18 mouse cellular contexts compared by ENCODE assay signal in genomic region chr8:11600301-11600951, GRCm38 (mm10). TPM values are rescaled to one million over a fixed set of nuclear protein-coding genes. Genes with fewer than 3 reads are reported as not detected.
DNase-seq lines count a peak whose midpoint lies in the region; ATAC-seq lines count a peak whose summit lies in the region.
"Had no signal": no experiment of that assay in that cellular context is flagged by ENCODE, and none has a peak within 500 bp of the region (broad histone marks: within the 10 kb centered on the region; RNA-seq: fewer than 3 reads in every experiment).

No protein-coding gene starts in this region.

- H3K27ac ChIP-seq in limb, embryonic 10.5 days: no peak overlapping the region
- no peak overlapping the region for H3K27ac ChIP-seq in kidney, embryonic 16.5 days (ENCODE audit: low read length)
- H3K27ac ChIP-seq: forebrain, embryonic 15.5 days; heart, embryonic 15.5 days; hindbrain, embryonic 13.5 days; hindbrain, postnatal 0 days had no signal

- no peak overlapping the region for H3K4me3 ChIP-seq in limb, embryonic 10.5 days
- no peak overlapping the region for H3K4me3 ChIP-seq in kidney, embryonic 16.5 days (ENCODE audit: low read length)
- H3K4me3 ChIP-seq: forebrain, embryonic 15.5 days; heart, embryonic 15.5 days; hindbrain, embryonic 13.5 days had no signal

- H3K4me1 ChIP-seq in limb, embryonic 10.5 days: 0 out of 2 replicates have a peak, but pooled peaks cover 4% of the 10 kb centered on the region
- H3K4me1 ChIP-seq in kidney, embryonic 16.5 days (ENCODE audit: insufficient read depth, low read length): peaks cover 7% of the 10 kb centered on the region; the same call in 1 of the 2 replicates
- H3K4me1 ChIP-seq: heart, embryonic 15.5 days; hindbrain, embryonic 13.5 days had no signal

- no peaks in the 10 kb centered on the region for H3K9me3 ChIP-seq in limb, embryonic 10.5 days (replicated peaks)
- H3K9me3 ChIP-seq in kidney, embryonic 16.5 days (ENCODE audit: low read length): 0 out of 2 replicates have a peak, but pooled peaks cover 4% of the 10 kb centered on the region
- H3K9me3 ChIP-seq: forebrain, embryonic 15.5 days; heart, embryonic 15.5 days; hindbrain, embryonic 13.5 days had no signal

- no peak overlapping the region for H3K9ac ChIP-seq in kidney, embryonic 16.5 days (replicated peaks; ENCODE audit: low read length)
- H3K9ac ChIP-seq: forebrain, embryonic 15.5 days; heart, embryonic 15.5 days; hindbrain, embryonic 13.5 days had no signal

- peak; percentile 25 for DNase-seq in adrenal gland, postnatal 10 days
- no peak for DNase-seq in adrenal gland, adult 18-20 months (ENCODE audit: low spot score in 2 of 2)
- DNase-seq in 416B (ENCODE audit: low read depth): peak; percentile 65
- no peak for DNase-seq in limb, embryonic 10.5 days (ENCODE audit: low spot score)
- DNase-seq: cerebellum, adult 11 months; cerebellum, adult 9-11 months; cerebellum, postnatal 36 days; gastrocnemius, postnatal 36 days; heart, adult 18-20 months; heart, postnatal 14 days; kidney, adult 18-20 months had no signal

- H3K4me2 ChIP-seq in kidney, embryonic 16.5 days (replicated peaks; ENCODE audit: low read depth, low read length): no peak overlapping the region
- H3K4me2 ChIP-seq: forebrain, embryonic 15.5 days; heart, embryonic 11.5 days; heart, embryonic 15.5 days; hindbrain, embryonic 13.5 days had no signal

- no peaks in the 10 kb centered on the region for H3K27me3 ChIP-seq in limb, embryonic 10.5 days (ENCODE audit: low read depth, poor library complexity, severe bottlenecking)
- no peaks in the 10 kb centered on the region for H3K27me3 ChIP-seq in kidney, embryonic 16.5 days (ENCODE audit: insufficient read depth, low read length)
- H3K27me3 ChIP-seq: forebrain, embryonic 15.5 days; heart, embryonic 15.5 days; hindbrain, embryonic 13.5 days had no signal

- peaks cover 11% of the 10 kb centered on the region for H3K36me3 ChIP-seq in limb, embryonic 10.5 days
- no peaks in the 10 kb centered on the region for H3K36me3 ChIP-seq in kidney, embryonic 16.5 days (ENCODE audit: insufficient read depth, low read length)
- H3K36me3 ChIP-seq: forebrain, embryonic 15.5 days had no signal

- WGBS in limb, embryonic 10.5 days: 84% methylated on average over 5 of the region's 5 CpGs
- WGBS in kidney, embryonic 16.5 days: 81% methylated on average over 5 of the region's 5 CpGs

- ATAC-seq in granulocyte monocyte progenitor cell, adult 5-6 weeks (replicated peaks; ENCODE audit: poor library complexity, severe bottlenecking): peak; percentile 25; the same call in 1 of the 2 replicates
- ATAC-seq in kidney, embryonic 16.5 days (ENCODE audit: low FRiP score, low TSS enrichment): no peak
- ATAC-seq: forebrain, embryonic 15.5 days; hindbrain, postnatal 0 days had no signal

RNA-seq across cellular contexts. Expression of gene Ankrd10, which starts 35.1 kb away (rescaled TPM):
- 10 to 100 TPM; 48.7 to 78.5 TPM for total RNA-seq in adrenal gland, postnatal 10 days (2021)
- 10 to 100 TPM; 39.5 to 46.3 TPM for total RNA-seq in adrenal gland, adult 18-20 months (2021)
- total RNA-seq in granulocyte monocyte progenitor cell, adult 5-6 weeks (2014; fragmentation: Nextera tagmentation): 100 and 126 TPM in 2 replicates
- total RNA-seq in granulocyte monocyte progenitor cell, adult 5-6 weeks (2017): 64.6 and 66.0 TPM in 2 replicates
- 146 and 157 TPM in 2 replicates for polyA plus RNA-seq in limb, embryonic 10.5 days (2016; fragmentation: Nextera tagmentation; extraction: Ambion mirVana)
- 108 and 112 TPM in 2 replicates for polyA plus RNA-seq in kidney, embryonic 16.5 days (2015; fragmentation: Nextera tagmentation; extraction: Ambion mirVana)

RNA-seq across cellular contexts. Expression of gene Ing1, which starts 45.1 kb away (rescaled TPM):
- total RNA-seq in adrenal gland, postnatal 10 days (2021): 10 to 100 TPM; 31.2 to 35.7 TPM
- total RNA-seq in adrenal gland, adult 18-20 months (2021): 10 to 100 TPM; 30.3 to 36.6 TPM
- 33.8 and 43.3 TPM in 2 replicates for total RNA-seq in granulocyte monocyte progenitor cell, adult 5-6 weeks (2014; fragmentation: Nextera tagmentation)
- 40.8 and 49.2 TPM in 2 replicates for total RNA-seq in granulocyte monocyte progenitor cell, adult 5-6 weeks (2017)
- 39.7 and 40.8 TPM in 2 replicates for polyA plus RNA-seq in limb, embryonic 10.5 days (2016; fragmentation: Nextera tagmentation; extraction: Ambion mirVana)
- 34.0 and 37.9 TPM in 2 replicates for polyA plus RNA-seq in kidney, embryonic 16.5 days (2015; fragmentation: Nextera tagmentation; extraction: Ambion mirVana)

RNA-seq across cellular contexts. Expression of gene Cars2, which starts 49.8 kb away (rescaled TPM):
- total RNA-seq in adrenal gland, postnatal 10 days (2021): 10 to 100 TPM; 38.4 to 39.3 TPM
- total RNA-seq in adrenal gland, adult 18-20 months (2021): 10 to 100 TPM; 49.3 to 54.2 TPM
- 51.9 and 58.5 TPM in 2 replicates for total RNA-seq in granulocyte monocyte progenitor cell, adult 5-6 weeks (2014; fragmentation: Nextera tagmentation)
- total RNA-seq in granulocyte monocyte progenitor cell, adult 5-6 weeks (2017): 38.4 and 39.0 TPM in 2 replicates
- polyA plus RNA-seq in limb, embryonic 10.5 days (2016; fragmentation: Nextera tagmentation; extraction: Ambion mirVana): 18.4 and 20.1 TPM in 2 replicates
- polyA plus RNA-seq in kidney, embryonic 16.5 days (2015; fragmentation: Nextera tagmentation; extraction: Ambion mirVana): 27.0 and 27.3 TPM in 2 replicates

Comparison
In these comparisons a context has a peak if more than half of its experiments do, and no peak if none do; other contexts are left out.
1. DNase-seq: peak in adrenal gland, postnatal 10 days (single experiment) and 416B (single experiment); none in adrenal gland, adult 18-20 months (0 of 2) and limb, embryonic 10.5 days (single experiment).